Mouse (Mus musculus) MEL (cell line): ENCODE data around the gene Grik4. TPM values are rescaled to one million over a fixed set of nuclear protein-coding genes. Genes with fewer than 3 reads are reported as not detected.

Experiments used
- DNase-seq: peaks from one replicate; pipeline ENCODE4 v3.0.0; 2011; ENCODE audit warnings: low read depth, low spot score
- H3K27ac ChIP-seq: 2 replicates; pipeline ENCODE4 v1.5.1; 2012; ENCODE audit warnings: low read depth, mild to moderate bottlenecking, control low read depth, low read length, moderate library complexity; ENCODE audit not compliant: control insufficient read depth
- H3K27me3 ChIP-seq, 2 experiments: fragments of 150-350 bp in 1 of 2; sonication (generic) in 1 of 2; 2 replicates each; pipeline ENCODE4 v1.6.1; 2012; ENCODE audit warnings: low read length in 2 of 2, mild to moderate bottlenecking in 2 of 2, improper control_type of control experiment in 1 of 2, moderate library complexity in 1 of 2; ENCODE audit not compliant: insufficient read depth in 2 of 2, control insufficient read depth in 1 of 2
- H3K36me3 ChIP-seq, 2 experiments: 2 replicates each; pipeline ENCODE4 v1.6.1; 2012 to 2014; ENCODE audit warnings: low read length in 2 of 2, improper control_type of control experiment in 1 of 2, inconsistent platforms in 1 of 2, mild to moderate bottlenecking in 1 of 2; ENCODE audit not compliant: insufficient read depth in 2 of 2, control insufficient read depth in 1 of 2
- H3K4me1 ChIP-seq, 2 experiments: fragments of 150-350 bp in 1 of 2; sonication (generic) in 1 of 2; 2 replicates each; pipeline ENCODE4 v1.6.1; 2012; ENCODE audit warnings: low read length in 2 of 2, improper control_type of control experiment in 1 of 2, mild to moderate bottlenecking in 1 of 2; ENCODE audit not compliant: insufficient read depth in 2 of 2, control insufficient read depth in 1 of 2
- H3K4me3 ChIP-seq, 2 experiments: fragments of 150-350 bp in 1 of 2; sonication (generic) in 1 of 2; 2 replicates each; pipeline ENCODE4 v1.5.1; 2012; ENCODE audit warnings: low read depth in 2 of 2, low read length in 2 of 2, mild to moderate bottlenecking in 2 of 2, moderate library complexity in 2 of 2, control low read depth in 1 of 2, improper control_type of control experiment in 1 of 2; ENCODE audit not compliant: control insufficient read depth in 1 of 2, insufficient read depth in 1 of 2
- H3K79me2 ChIP-seq: 2 replicates; pipeline ENCODE4 v1.6.1; 2012; ENCODE audit warnings: mild to moderate bottlenecking, low read length, moderate library complexity; ENCODE audit not compliant: control insufficient read depth, poor library complexity, insufficient read depth
- H3K9ac ChIP-seq: 2 replicates; pipeline ENCODE4 v1.6.1; 2012; ENCODE audit warnings: low read depth, mild to moderate bottlenecking, control low read depth, low read length, moderate library complexity; ENCODE audit not compliant: control insufficient read depth, poor library complexity, severe bottlenecking
- H3K9me3 ChIP-seq: fragments of 150-350 bp; sonication (generic); replicated peaks from 2 replicates; pipeline ENCODE4 v1.6.1; 2012; ENCODE audit warnings: mild to moderate bottlenecking, low read length, improper control_type of control experiment, moderate library complexity; ENCODE audit not compliant: insufficient read depth
- BHLHE40 ChIP-seq: IDR thresholded peaks from 2 replicates; pipeline ENCODE4 v1.6.1; 2012; ENCODE audit warnings: low read depth, mild to moderate bottlenecking, inconsistent platforms, low read length, improper control_type of control experiment, borderline replicate concordance
- CHD1 ChIP-seq: IDR thresholded peaks from 2 replicates; pipeline ENCODE4 v1.6.1; 2012; ENCODE audit warnings: low read depth, mild to moderate bottlenecking, inconsistent platforms, low read length, improper control_type of control experiment
- CHD2 ChIP-seq: IDR thresholded peaks from 2 replicates; pipeline ENCODE4 v1.6.1; 2011; ENCODE audit warnings: low read length, improper control_type of control experiment
- E2F4 ChIP-seq: IDR thresholded peaks from 2 replicates; pipeline ENCODE4 v1.6.1; 2011; ENCODE audit warnings: low read depth, low read length, improper control_type of control experiment, borderline replicate concordance
- ELF1 ChIP-seq: IDR thresholded peaks from 2 replicates; pipeline ENCODE4 v1.6.1; 2014; ENCODE audit warnings: low read depth, mild to moderate bottlenecking, inconsistent platforms, low read length, improper control_type of control experiment, moderate library complexity
- EP300 ChIP-seq, 2 experiments: IDR thresholded peaks; 2 replicates each; pipeline ENCODE4 v1.6.1; 2011; ENCODE audit warnings: improper control_type of control experiment in 2 of 2, low read length in 2 of 2, low read depth in 1 of 2, mild to moderate bottlenecking in 1 of 2
- ETS1 ChIP-seq: IDR thresholded peaks from 2 replicates; pipeline ENCODE4 v1.6.1; 2012; ENCODE audit warnings: low read depth, mild to moderate bottlenecking, inconsistent platforms, low read length, improper control_type of control experiment, moderate library complexity
- GABPA ChIP-seq: IDR thresholded peaks from 2 replicates; pipeline ENCODE4 v1.6.1; 2012; ENCODE audit warnings: low read depth, mild to moderate bottlenecking, inconsistent platforms, low read length, improper control_type of control experiment, moderate library complexity
- GATA1 ChIP-seq: IDR thresholded peaks from 2 replicates; pipeline ENCODE4 v1.6.1; 2011; ENCODE audit warnings: low read depth, low read length, improper control_type of control experiment
- JUND ChIP-seq: IDR thresholded peaks from 2 replicates; pipeline ENCODE4 v1.6.1; 2011; ENCODE audit warnings: low read depth, mild to moderate bottlenecking, improper control_type of control experiment, low read length
- KAT2A ChIP-seq: conservative IDR thresholded peaks from 2 replicates; pipeline ENCODE4 v1.6.1; 2012; ENCODE audit warnings: low read depth, low read length, improper control_type of control experiment, inconsistent platforms
- MAZ ChIP-seq: IDR thresholded peaks from 2 replicates; pipeline ENCODE4 v1.6.1; 2012; ENCODE audit warnings: low read depth, mild to moderate bottlenecking, inconsistent platforms, low read length, improper control_type of control experiment
- MXI1 ChIP-seq: IDR thresholded peaks from 2 replicates; pipeline ENCODE4 v1.6.1; 2011; ENCODE audit warnings: mild to moderate bottlenecking, low read depth, low read length, improper control_type of control experiment
- MYC ChIP-seq: IDR thresholded peaks from 2 replicates; pipeline ENCODE4 v1.6.1; 2011; ENCODE audit warnings: low read depth, mild to moderate bottlenecking, low read length, improper control_type of control experiment, moderate library complexity
- NELFE ChIP-seq: IDR thresholded peaks from 2 replicates; pipeline ENCODE4 v1.6.1; 2011; ENCODE audit warnings: low read depth, low read length, improper control_type of control experiment
- NRF1 ChIP-seq: IDR thresholded peaks from 2 replicates; pipeline ENCODE4 v1.6.1; 2014; ENCODE audit warnings: low read depth, mild to moderate bottlenecking, inconsistent platforms, low read length, improper control_type of control experiment, moderate library complexity; ENCODE audit not compliant: poor library complexity, insufficient read depth, severe bottlenecking
- RAD21 ChIP-seq: IDR thresholded peaks from 2 replicates; pipeline ENCODE4 v1.6.1; 2011; ENCODE audit warnings: mild to moderate bottlenecking, low read depth, low read length, improper control_type of control experiment
- RCOR1 ChIP-seq: IDR thresholded peaks from 2 replicates; pipeline ENCODE4 v1.6.1; 2012; ENCODE audit warnings: low read depth, mild to moderate bottlenecking, inconsistent platforms, low read length, improper control_type of control experiment
- SIN3A ChIP-seq: IDR thresholded peaks from 2 replicates; pipeline ENCODE4 v1.6.1; 2012; ENCODE audit warnings: low read length, improper control_type of control experiment, inconsistent platforms
- SMC3 ChIP-seq: IDR thresholded peaks from 2 replicates; pipeline ENCODE4 v1.6.1; 2011; ENCODE audit warnings: low read depth, low read length, improper control_type of control experiment
- TAL1 ChIP-seq: IDR thresholded peaks from 2 replicates; pipeline ENCODE4 v1.6.1; 2012; ENCODE audit warnings: mild to moderate bottlenecking, inconsistent platforms, low read length, moderate library complexity, mixed read lengths
- TBP ChIP-seq: IDR thresholded peaks from 2 replicates; pipeline ENCODE4 v1.8.0; 2011; ENCODE audit warnings: low read depth, low read length, improper control_type of control experiment
- TCF12 ChIP-seq: IDR thresholded peaks from 2 replicates; pipeline ENCODE4 v1.6.1; 2014; ENCODE audit warnings: low read depth, mild to moderate bottlenecking, inconsistent platforms, low read length, improper control_type of control experiment, moderate library complexity
- UBTF ChIP-seq: IDR thresholded peaks from 2 replicates; pipeline ENCODE4 v1.6.1; 2012; ENCODE audit warnings: low read depth, mild to moderate bottlenecking, inconsistent platforms, low read length, improper control_type of control experiment, moderate library complexity, borderline replicate concordance; ENCODE audit not compliant: insufficient read depth
- USF1 ChIP-seq: IDR thresholded peaks from 2 replicates; pipeline ENCODE4 v1.6.1; 2014; ENCODE audit warnings: low read depth, mild to moderate bottlenecking, inconsistent platforms, low read length, improper control_type of control experiment, moderate library complexity
- USF2 ChIP-seq, 2 experiments: IDR thresholded peaks; 2 replicates each; pipeline ENCODE4 v1.6.1; 2011 to 2012; ENCODE audit warnings: improper control_type of control experiment in 2 of 2, low read length in 2 of 2, borderline replicate concordance in 1 of 2, inconsistent platforms in 1 of 2, low read depth in 1 of 2, mild to moderate bottlenecking in 1 of 2; ENCODE audit not compliant: insufficient read depth in 1 of 2
- ZC3H11A ChIP-seq: IDR thresholded peaks from 2 replicates; pipeline ENCODE4 v1.6.1; 2012; ENCODE audit warnings: low read depth, mild to moderate bottlenecking, inconsistent platforms, low read length, improper control_type of control experiment
- ZKSCAN1 ChIP-seq: IDR thresholded peaks from 2 replicates; pipeline ENCODE4 v1.6.1; 2012; ENCODE audit warnings: low read depth, mild to moderate bottlenecking, inconsistent platforms, low read length, improper control_type of control experiment, moderate library complexity
- ZMIZ1 ChIP-seq: IDR thresholded peaks from 2 replicates; pipeline ENCODE4 v1.6.1; 2012; ENCODE audit warnings: low read depth, mild to moderate bottlenecking, inconsistent platforms, low read length, improper control_type of control experiment, moderate library complexity
- ZNF384 ChIP-seq: IDR thresholded peaks from 2 replicates; pipeline ENCODE4 v1.6.1; 2012; ENCODE audit warnings: low read depth, mild to moderate bottlenecking, inconsistent platforms, low read length, improper control_type of control experiment
- polyA plus RNA-seq, 2 experiments: library from polyadenylated mRNA; stranded (reverse) in 1 of 2; unstranded in 1 of 2; fragments of >175 nt in 1 of 2; fragments of >200 nt in 1 of 2; gene quantifications; 2 replicates each; pipeline versions ENCODE4 v1.2.1 to v1.2.4; 2012; ENCODE audit warnings: low replicate concordance in 2 of 2, low read depth in 1 of 2; ENCODE audit not compliant: insufficient read length in 2 of 2, insufficient read depth in 1 of 2, missing spikeins in 1 of 2
- total RNA-seq: library from RNA; depleted of rRNA; stranded (reverse); fragments of 300-350 nt; gene quantifications from 2 replicates; pipeline ENCODE4 v1.2.3, GENCODE M21; 2012

The Grik4 gene
- total and polyA plus RNA-seq, 3 experiments, result 0.17 TPM; not detected in 2

GRCm38 (mm10) chr9:42476166-42476565, 468.1 kb downstream of the Grik4 start:
- no peak overlapping the region for H3K9ac ChIP-seq
- H3K79me2 ChIP-seq, result peaks cover 4% of the 10 kb centered on the region; the same call in 1 of the 2 replicates
- no peak for DNase-seq
- no peak overlapping the region for H3K4me3 ChIP-seq
- no peak overlapping the region for H3K27ac ChIP-seq
- peaks cover 0 to 11% of the 10 kb centered on the region in 2 experiments; a peak in 2 of 4 replicates for H3K36me3 ChIP-seq
- TF ChIP-seq GABPA (no peak), NELFE (no peak), GATA1 (no peak), ZKSCAN1 (no peak), SMC3 (no peak), CHD2 (no peak), TBP (no peak), SIN3A (no peak), ZC3H11A (no peak), ELF1 (no peak)
- peaks cover 14 to 25% of the 10 kb centered on the region in 2 experiments for H3K4me1 ChIP-seq
- no peaks in the 10 kb centered on the region for H3K27me3 ChIP-seq
- H3K9me3 ChIP-seq, result no peaks in the 10 kb centered on the region

- peak; percentile 71 for DNase-seq
- Histone ChIP-seq H3K9me3 (no peaks in the 10 kb centered on the region), H3K27ac (no peak overlapping the region), H3K4me1 (peaks cover 18 to 34% of the 10 kb centered on the region in 2 experiments), H3K4me3 (peak overlapping the region in 1 of 2 experiments; percentile 35; a peak in 2 of 4 replicates), H3K9ac (no peak overlapping the region), H3K79me2 (peaks cover 14% of the 10 kb centered on the region), H3K27me3 (no peaks in the 10 kb centered on the region), H3K36me3 (peaks cover 0 to 20% of the 10 kb centered on the region in 2 experiments; a peak in 2 of 4 replicates)
- TF ChIP-seq RCOR1 (peak; percentile 77), NRF1 (no peak), TAL1 (peak; percentile 18; the same call in 1 of the 2 replicates), MYC (no peak), ZNF384 (no peak), TCF12 (peak; percentile 73), KAT2A (no peak), ETS1 (peak; percentile 87), JUND (no peak), RAD21 (no peak), CHD1 (no peak), MAZ (no peak), MXI1 (peak; percentile 53), NELFE (no peak), USF2 (IDR thresholded peaks at IDR 0.05; ENCODE audit: borderline replicate concordance in 1 of 2, insufficient read depth in 1 of 2, low read depth in 1 of 2, low read length in 2 of 2) (no peak), TBP (no peak), ZMIZ1 (no peak), BHLHE40 (no peak), EP300 (IDR thresholded peaks at IDR 0.05; ENCODE audit: low read depth in 1 of 2, low read length in 2 of 2) (peak; percentile 76 to 77), SIN3A (peak; percentile 59; the same call in 1 of the 2 replicates), UBTF (no peak), ZKSCAN1 (no peak), GABPA (no peak), GATA1 (peak; percentile 77), ZC3H11A (no peak), USF1 (no peak), E2F4 (no peak), ELF1 (no peak)
Observed at GRCm38 (mm10) chr9:42474244-42474643, 470.0 kb downstream of the Grik4 start.
